Mouse (Mus musculus) forebrain, embryonic 16.5 days (tissue): ENCODE measurements around the gene Vezt. TPM values are rescaled to one million over a fixed set of nuclear protein-coding genes. Genes with fewer than 3 reads are reported as not detected.

Experiments used
- ATAC-seq: fragments of 200-750 bp; cut with Nextera tagmentation; 2 replicates; pipeline ENCODE4 v1.8.0; 2017; ENCODE audit warnings: mild to moderate bottlenecking, moderate library complexity
- H3K27ac ChIP-seq: fragments of 300-500 bp; sonication (generic); 2 replicates; pipeline ENCODE4 v1.5.1; 2014; ENCODE audit warnings: low read length, control low read depth
- H3K27me3 ChIP-seq: fragments of 300-500 bp; sonication (generic); replicated peaks from 2 replicates; pipeline ENCODE4 v1.6.1; 2014; ENCODE audit warnings: low read length; ENCODE audit not compliant: control insufficient read depth, insufficient read depth
- H3K36me3 ChIP-seq: fragments of 300-500 bp; sonication (generic); 2 replicates; pipeline ENCODE4 v1.6.1; 2014; ENCODE audit not compliant: control insufficient read depth, insufficient read depth
- H3K4me1 ChIP-seq: fragments of 300-500 bp; sonication (generic); replicated peaks from 2 replicates; pipeline ENCODE4 v1.6.1; 2014; ENCODE audit warnings: low read length; ENCODE audit not compliant: control insufficient read depth, insufficient read depth
- H3K4me2 ChIP-seq: fragments of 300-500 bp; sonication (generic); 2 replicates; pipeline ENCODE4 v1.6.1; 2014; ENCODE audit warnings: mild to moderate bottlenecking, low read length, control low read depth
- H3K4me3 ChIP-seq: fragments of 300-500 bp; sonication (generic); replicated peaks from 2 replicates; pipeline ENCODE4 v1.5.1; 2014; ENCODE audit warnings: mild to moderate bottlenecking, low read length, control low read depth
- H3K9ac ChIP-seq: fragments of 300-500 bp; sonication (generic); replicated peaks from 2 replicates; pipeline ENCODE4 v1.6.1; 2014; ENCODE audit warnings: low read depth, low read length, control low read depth
- H3K9me3 ChIP-seq: fragments of 300-500 bp; sonication (generic); 2 replicates; pipeline ENCODE4 v1.6.1; 2016; ENCODE audit warnings: low read length; ENCODE audit not compliant: control insufficient read depth
- WGBS: fragments of 180-500 bp; shearing (Covaris S2); extraction: QIAGEN DNeasy Blood & Tissue Kit; methylation state at CpG from one replicate; pipeline ENCODE4 v1.1.7; 2014; 5-methylcytosine and 5-hydroxymethylcytosine counted together
- polyA plus RNA-seq: library from polyadenylated mRNA; unstranded; fragments of >200 nt; fragmentation: Nextera tagmentation; extraction: Ambion mirVana; gene quantifications from 2 replicates; pipeline ENCODE4 v1.2.1, GENCODE M21; 2015

The Vezt gene
- polyA plus RNA-seq, 1 experiment from 2014 or later: 71.4 TPM

DNA sequence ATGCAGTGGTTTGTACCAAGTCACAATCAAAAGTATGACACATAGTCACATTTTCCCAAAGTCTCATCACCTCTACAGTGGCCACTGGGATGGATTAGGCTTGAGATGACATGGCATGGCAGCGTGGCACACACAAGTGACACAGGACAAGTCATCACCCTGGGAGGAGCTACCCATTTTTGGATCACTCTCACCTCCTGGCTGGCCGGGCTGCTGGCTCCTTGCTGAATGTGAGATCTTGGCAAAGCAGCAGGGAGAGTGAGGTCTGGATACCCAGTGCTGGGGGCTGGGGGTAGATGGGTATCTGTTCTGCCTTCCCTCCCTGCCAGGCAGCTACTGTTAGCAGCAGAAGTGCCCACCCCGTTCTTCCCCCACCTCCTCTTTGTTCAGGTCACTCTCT, 31.3 kb upstream of the Vezt start:
- H3K9ac ChIP-seq: no peak overlapping the region
- no peaks in the 10 kb centered on the region for H3K27me3 ChIP-seq
- H3K27ac ChIP-seq: no peak overlapping the region
- no peaks in the 10 kb centered on the region for H3K9me3 ChIP-seq
- H3K4me1 ChIP-seq: no peaks in the 10 kb centered on the region
- 73% methylated on average over 3 of the region's 3 CpGs for WGBS
- no peak for ATAC-seq
- no peak overlapping the region for H3K4me3 ChIP-seq
- no peak overlapping the region for H3K4me2 ChIP-seq
- H3K36me3 ChIP-seq: no peaks in the 10 kb centered on the region

- H3K4me3 ChIP-seq: no peak overlapping the region
- no peak for ATAC-seq
- 60% methylated on average over 5 of the region's 5 CpGs for WGBS
These were observed 26.7 kb upstream of the Vezt start for GRCm38 (mm10) chr10:94062357-94062756.

DNA sequence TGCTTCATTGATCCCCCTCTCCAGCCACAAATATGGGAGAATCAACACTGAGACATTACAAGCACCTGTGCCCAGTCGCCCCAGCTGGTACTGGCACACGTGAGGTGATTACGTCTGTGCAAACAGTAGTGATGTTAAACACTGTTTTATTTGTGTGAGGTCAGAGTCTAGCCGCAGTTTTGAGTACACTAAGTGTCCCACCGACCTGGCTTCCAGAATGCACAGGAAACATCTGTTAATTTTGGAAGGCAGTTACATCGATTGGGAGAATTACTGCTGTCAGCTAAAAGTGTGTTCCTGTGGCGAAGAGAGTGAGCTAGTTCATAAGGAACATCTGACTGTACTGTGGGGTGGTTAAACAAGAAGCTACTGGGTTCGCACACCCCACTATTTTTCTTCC, 24.6 kb upstream of the Vezt start:
- ATAC-seq: no peak
- WGBS: 85% methylated on average over 8 of the region's 8 CpGs
- Histone ChIP-seq H3K36me3 (no peaks in the 10 kb centered on the region), H3K9ac (no peak overlapping the region), H3K4me2 (no peak overlapping the region), H3K4me1 (no peaks in the 10 kb centered on the region), H3K4me3 (no peak overlapping the region), H3K9me3 (no peaks in the 10 kb centered on the region), H3K27me3 (no peaks in the 10 kb centered on the region), H3K27ac (no peak overlapping the region)

More at GRCm38 (mm10) chr10:94062357-94062756, 26.7 kb upstream of the Vezt start:
- H3K4me1 ChIP-seq: no peaks in the 10 kb centered on the region
- H3K27ac ChIP-seq: no peak overlapping the region
- no peaks in the 10 kb centered on the region for H3K27me3 ChIP-seq
- H3K9me3 ChIP-seq: no peaks in the 10 kb centered on the region
- H3K36me3 ChIP-seq: no peaks in the 10 kb centered on the region
- no peak overlapping the region for H3K4me2 ChIP-seq
- H3K9ac ChIP-seq: no peak overlapping the region

DNA sequence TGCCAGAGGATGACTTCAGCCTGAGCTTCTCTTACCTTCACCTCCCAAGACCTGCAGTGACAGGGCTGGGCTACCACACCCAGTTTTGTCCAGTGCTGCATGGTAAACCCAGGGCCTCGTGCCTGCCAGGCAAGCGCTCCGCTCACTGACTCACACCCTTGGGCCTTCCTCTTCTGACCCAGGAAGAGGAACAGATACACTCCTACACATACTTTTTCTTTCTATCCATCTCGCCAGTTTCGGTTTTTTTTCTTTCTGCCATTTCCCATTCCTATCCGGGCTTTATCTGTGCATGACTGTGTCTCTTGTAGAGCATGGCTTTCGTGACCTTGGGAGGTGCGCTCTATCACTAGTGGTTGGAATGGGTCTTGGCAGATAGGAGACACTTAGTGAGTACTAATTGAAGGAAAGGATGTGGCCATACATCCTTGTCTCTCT, 24.0 kb upstream of the Vezt start:
- no peak overlapping the region for H3K27ac ChIP-seq
- no peaks in the 10 kb centered on the region for H3K27me3 ChIP-seq
- WGBS: 93% methylated on average over 8 of the region's 8 CpGs
- no peaks in the 10 kb centered on the region for H3K4me1 ChIP-seq
- H3K9ac ChIP-seq: no peak overlapping the region
- ATAC-seq: no peak
- no peaks in the 10 kb centered on the region for H3K9me3 ChIP-seq
- H3K36me3 ChIP-seq: no peaks in the 10 kb centered on the region
- no peak overlapping the region for H3K4me2 ChIP-seq
- no peak overlapping the region for H3K4me3 ChIP-seq

DNA sequence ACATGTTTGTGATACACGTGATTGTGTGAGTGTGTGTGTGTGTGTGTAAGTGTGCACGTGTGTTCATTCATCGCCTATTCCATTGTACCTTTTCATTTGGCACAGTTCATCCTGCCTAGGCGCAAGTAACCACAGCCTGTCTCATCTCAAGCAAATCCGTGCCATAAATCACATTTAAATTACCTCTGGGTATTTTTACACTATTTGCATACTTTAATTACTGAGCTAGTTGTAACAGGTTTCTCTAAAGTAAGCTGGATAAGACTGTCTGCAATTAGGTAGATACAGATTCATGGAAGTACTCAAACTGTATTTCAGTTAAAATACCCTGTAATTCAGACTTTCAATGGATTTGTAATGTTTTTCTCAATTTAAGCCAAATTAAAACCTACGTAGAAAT, 20.9 kb upstream of the Vezt start:
- H3K9ac ChIP-seq: no peak overlapping the region
- no peak overlapping the region for H3K4me2 ChIP-seq
- no peak overlapping the region for H3K4me3 ChIP-seq
- no peaks in the 10 kb centered on the region for H3K9me3 ChIP-seq
- H3K27ac ChIP-seq: no peak overlapping the region
- H3K27me3 ChIP-seq: no peaks in the 10 kb centered on the region
- H3K4me1 ChIP-seq: no peaks in the 10 kb centered on the region
- WGBS: 89% methylated on average over 6 of the region's 6 CpGs
- no peaks in the 10 kb centered on the region for H3K36me3 ChIP-seq
- no peak for ATAC-seq

DNA sequence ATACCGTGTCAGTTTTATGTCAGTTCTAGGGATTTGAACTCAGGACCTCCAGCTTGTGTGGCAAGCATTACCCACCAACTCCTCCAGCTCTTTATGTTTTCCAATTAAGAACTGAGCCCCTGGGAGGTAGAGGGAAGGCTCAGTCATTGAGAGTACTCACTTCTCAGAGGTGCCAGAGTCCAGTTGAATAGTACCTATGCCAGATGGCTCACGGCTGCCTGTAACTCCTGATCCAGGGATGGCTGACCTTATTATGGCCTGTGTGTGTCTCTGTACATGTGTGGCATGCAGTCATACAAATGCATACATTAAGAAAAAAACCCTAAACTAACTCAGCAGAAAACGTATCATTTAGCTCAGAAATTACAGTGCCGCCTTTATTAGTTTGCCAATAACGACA, 15.1 kb upstream of the Vezt start:
- no peaks in the 10 kb centered on the region for H3K9me3 ChIP-seq
- no peak overlapping the region for H3K27ac ChIP-seq
- no peak overlapping the region for H3K4me3 ChIP-seq
- H3K9ac ChIP-seq: no peak overlapping the region
- H3K4me1 ChIP-seq: no peaks in the 10 kb centered on the region
- H3K27me3 ChIP-seq: no peaks in the 10 kb centered on the region
- no peaks in the 10 kb centered on the region for H3K36me3 ChIP-seq
- 84% methylated on average over 5 of the region's 5 CpGs for WGBS
- no peak for ATAC-seq
- no peak overlapping the region for H3K4me2 ChIP-seq

- ATAC-seq: no peak
- no peaks in the 10 kb centered on the region for H3K27me3 ChIP-seq
- H3K4me1 ChIP-seq: no peaks in the 10 kb centered on the region
- WGBS: 92% methylated on average over 8 of the region's 8 CpGs
- H3K27ac ChIP-seq: no peak overlapping the region
- no peaks in the 10 kb centered on the region for H3K9me3 ChIP-seq
- no peak overlapping the region for H3K4me3 ChIP-seq
- H3K9ac ChIP-seq: no peak overlapping the region
- H3K4me2 ChIP-seq: no peak overlapping the region
- H3K36me3 ChIP-seq: no peaks in the 10 kb centered on the region
These were observed 13.5 kb upstream of the Vezt start for GRCm38 (mm10) chr10:94049121-94049520.

GRCm38 (mm10) chr10:94047845-94048559, 12.4 kb upstream of the Vezt start:
- Histone ChIP-seq H3K27me3 (no peaks in the 10 kb centered on the region), H3K27ac (no peak overlapping the region), H3K4me1 (no peaks in the 10 kb centered on the region), H3K9me3 (no peaks in the 10 kb centered on the region), H3K9ac (no peak overlapping the region), H3K4me3 (no peak overlapping the region), H3K4me2 (no peak overlapping the region), H3K36me3 (no peaks in the 10 kb centered on the region)
- WGBS: 76% methylated on average over 10 of the region's 10 CpGs
- no peak for ATAC-seq

DNA sequence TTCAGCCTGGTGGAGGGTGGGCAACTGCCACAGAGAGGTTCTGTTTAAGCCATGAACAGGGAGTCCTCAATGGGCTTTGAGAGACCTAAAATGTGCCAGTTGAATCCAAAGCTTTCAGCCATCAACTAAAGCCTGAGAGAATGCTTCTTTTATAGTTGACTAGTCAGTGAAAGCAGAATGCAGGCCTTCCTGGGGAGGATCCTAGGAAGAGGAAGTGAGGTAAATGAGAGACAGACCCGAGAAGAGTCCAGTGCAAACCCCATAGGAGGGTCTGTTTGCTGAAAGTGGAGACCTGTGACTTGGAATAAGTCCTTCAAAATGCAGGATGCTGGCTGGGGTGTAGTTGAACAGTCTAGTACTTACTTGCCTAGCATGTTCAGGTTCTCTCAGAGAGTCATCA, 11.4 kb upstream of the Vezt start:
- Histone ChIP-seq H3K4me3 (no peak overlapping the region), H3K4me2 (no peak overlapping the region), H3K9ac (no peak overlapping the region), H3K27me3 (no peaks in the 10 kb centered on the region), H3K27ac (no peak overlapping the region), H3K9me3 (no peaks in the 10 kb centered on the region), H3K4me1 (no peaks in the 10 kb centered on the region), H3K36me3 (no peaks in the 10 kb centered on the region)
- 50% methylated on average over 1 of the region's 1 CpGs for WGBS
- no peak for ATAC-seq

DNA sequence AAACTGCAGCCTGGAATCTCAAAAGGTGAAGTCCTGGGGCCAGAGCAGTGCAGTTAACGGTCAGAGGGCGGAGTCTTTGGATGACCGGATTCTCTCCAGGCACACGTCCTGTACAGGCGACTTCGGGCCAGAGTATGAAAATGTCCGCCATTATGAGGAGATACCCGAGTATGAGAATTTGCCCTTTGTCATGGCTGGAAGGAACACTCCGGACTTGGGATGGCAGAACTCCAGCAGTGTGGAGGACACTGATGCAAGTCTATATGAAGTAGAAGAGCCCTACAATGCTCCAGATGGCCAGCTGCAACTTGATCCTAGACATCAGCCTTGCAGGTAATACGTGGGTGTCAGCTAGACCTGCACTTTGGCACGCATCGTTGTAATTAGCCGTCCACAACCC, 9.7 kb upstream of the Vezt start:
- Histone ChIP-seq H3K27me3 (no peaks in the 10 kb centered on the region), H3K4me2 (no peak overlapping the region), H3K4me3 (no peak overlapping the region), H3K9ac (no peak overlapping the region), H3K9me3 (no peaks in the 10 kb centered on the region), H3K4me1 (no peaks in the 10 kb centered on the region), H3K27ac (no peak overlapping the region), H3K36me3 (no peaks in the 10 kb centered on the region)
- ATAC-seq: no peak
- WGBS: 94% methylated on average over 13 of the region's 13 CpGs
